Mouse (Mus musculus): ENCODE data around the gene Mfsd9.
A peak's percentile ranks its signal among the peaks of the same experiment; 100 is the strongest.
"Not testable (repeated sequence)": the region's sequence is repeated elsewhere in the genome, so short reads cannot be mapped to it uniquely, and the experiment has no call there.

The Mfsd9 gene

DNA sequence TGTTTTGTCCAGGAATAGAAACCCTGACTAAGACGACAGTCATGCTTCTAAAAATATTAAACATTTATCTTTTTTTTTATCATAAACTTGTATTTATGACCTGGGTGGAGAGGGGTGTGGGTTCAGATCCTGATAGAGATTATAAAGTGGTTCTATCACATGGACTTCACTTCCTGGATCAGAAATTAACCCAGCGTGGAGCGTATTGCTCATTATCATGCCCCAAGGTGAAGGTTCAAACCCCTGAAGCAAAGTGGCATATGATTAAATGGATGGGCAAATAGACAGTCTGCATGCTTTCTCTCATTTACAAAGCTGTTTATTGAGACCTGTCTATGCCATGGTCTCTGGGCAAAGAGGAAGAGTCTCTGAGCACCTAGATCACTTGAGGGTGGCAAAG lies 13.7 kb downstream of the Mfsd9 start:
- DNase-seq, result no peak

DNA sequence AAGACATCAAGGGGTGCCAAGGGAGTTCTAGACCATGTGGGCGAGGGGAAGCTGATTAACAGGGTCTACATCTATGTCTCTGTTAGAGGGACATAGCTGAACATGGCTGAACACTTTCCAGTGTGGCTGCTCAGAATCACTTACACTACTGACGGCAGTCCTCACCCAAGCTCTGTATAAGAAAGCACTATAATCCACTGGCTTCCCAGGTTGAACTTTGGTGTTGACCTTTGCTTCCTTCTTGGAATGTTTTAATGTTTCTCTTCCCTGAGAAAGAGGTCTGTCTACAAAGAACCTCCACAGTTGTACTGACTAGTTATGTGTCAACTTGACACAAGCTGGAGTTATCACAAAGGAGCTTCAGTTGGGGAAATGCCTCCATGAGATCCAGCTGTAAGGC lies 14.4 kb downstream of the Mfsd9 start:
- DNase-seq, result no peak

DNA sequence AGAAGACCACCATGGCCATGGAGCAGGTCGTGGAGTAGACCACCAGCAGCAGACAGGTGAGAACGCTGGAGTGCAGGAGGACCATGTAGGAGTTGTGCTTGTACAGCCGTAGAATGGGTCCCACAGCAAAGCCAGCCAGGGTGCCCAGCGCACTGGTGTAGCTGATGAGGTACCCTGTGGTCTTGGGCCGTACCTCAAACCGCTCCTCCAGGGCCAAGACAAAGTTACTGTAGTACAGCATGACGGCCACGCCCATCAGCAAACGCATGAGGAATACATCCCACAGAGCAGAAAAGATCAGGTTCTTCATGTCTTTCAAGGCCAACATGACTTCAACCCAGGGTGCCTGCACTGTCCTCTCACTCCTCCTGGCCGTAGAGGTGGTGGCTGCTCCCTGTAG lies 16.4 kb downstream of the Mfsd9 start:
- DNase-seq, result no peak

DNA sequence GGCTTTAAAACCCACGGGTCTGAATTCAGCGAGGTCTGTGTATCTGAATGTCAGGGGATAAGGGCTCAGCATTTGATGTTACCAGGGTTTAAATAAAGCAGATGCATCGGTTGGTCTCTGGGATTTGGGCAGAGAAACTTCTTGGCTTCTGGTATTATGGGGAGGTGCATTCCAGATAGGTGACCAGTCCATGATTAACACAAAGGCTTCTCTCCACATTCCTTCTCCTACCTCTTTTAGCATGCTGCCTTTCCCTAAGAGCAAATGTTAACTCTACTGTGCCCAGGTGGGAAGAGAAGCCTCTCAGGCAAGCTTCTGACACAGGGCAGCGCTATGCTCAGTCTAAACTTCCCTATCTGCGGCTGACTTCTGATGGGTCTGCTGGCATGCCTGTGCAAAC lies 17.3 kb downstream of the Mfsd9 start:
- DNase-seq, result no peak

DNA sequence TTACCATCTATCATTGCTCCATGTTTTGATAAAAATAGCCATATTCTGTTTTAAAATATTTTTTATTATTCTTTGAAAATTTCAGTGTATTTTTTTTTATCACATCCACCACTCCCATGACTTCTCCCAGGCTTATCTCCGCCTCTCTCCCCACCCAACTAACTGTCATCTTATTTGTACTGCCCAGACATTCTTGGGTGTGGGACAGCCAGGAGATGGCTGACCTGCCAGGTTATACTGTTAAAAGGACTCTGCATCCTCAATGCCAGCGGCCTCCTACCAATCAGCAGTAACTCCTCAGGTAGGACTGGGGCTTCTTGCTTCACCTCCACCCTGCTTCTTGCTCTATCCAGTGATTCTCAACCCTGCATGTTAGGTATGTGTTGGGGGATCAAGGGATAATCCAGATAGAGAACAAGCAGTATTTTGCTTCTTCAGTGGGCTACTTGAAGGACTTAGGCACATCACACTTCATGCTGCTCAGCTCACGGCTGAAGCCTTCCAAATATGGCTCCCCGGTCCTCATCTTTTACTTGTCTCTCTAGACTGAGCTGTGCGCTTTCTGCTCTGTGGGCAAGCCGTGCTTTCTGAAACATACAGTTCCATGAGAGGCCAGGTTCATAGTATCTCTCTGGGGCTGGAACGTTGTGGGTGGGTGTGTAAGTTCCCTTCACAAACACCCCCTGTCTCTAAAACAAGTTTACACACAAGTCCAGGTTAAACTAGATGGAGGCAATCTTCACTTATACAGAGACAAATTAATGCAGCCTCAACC lies 19.1 kb downstream of the Mfsd9 start:
- no peak for DNase-seq

DNA sequence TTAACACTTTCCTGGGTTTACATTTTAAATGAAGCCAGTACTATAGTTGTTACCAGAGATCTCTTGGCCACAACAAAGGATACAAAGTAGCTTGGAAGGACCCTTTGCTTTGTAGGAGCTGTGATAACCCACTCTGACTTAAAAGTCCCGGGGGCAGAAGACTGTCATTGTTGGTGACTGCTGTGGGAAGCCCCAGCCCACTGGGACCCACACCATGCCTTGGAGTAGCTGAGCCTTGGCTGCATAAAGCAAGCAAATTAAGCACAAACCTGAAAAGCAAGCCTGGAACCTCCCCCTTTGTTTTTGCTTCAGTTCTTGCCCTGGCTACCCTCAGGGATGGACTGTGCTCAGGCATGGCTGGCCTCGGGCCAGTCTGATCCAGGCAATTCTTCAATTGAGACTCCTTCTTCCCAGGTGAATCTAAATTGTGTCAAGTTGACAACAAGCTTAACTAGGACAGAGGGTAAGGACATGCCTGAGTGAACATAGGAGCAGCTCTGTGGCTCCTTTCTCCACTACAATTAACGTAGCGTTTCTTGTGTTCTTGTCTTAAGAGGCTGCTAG lies 21.1 kb downstream of the Mfsd9 start:
- DNase-seq, result peak; percentile 34 to 59

DNA sequence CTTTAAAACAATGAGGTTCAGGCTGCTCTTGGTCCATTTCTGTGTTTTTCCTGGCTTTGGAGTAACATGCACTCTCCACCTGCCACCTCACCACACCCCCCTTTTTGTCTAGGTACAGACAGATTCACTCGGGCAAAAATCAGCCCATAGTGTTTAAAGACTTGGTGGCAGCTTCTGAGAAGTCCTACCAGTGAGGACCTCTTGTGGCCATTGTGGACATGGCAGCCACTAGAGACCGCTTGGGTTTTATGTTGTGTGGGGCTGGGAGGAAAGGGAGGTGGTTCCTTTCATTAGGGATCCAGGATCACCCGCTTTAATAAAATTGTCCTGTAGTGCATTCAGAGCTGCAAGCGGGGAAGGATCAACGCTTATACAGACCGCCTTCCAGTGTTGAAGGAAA lies 21.9 kb downstream of the Mfsd9 start:
- DNase-seq, result peak; percentile 79 to 82

DNA sequence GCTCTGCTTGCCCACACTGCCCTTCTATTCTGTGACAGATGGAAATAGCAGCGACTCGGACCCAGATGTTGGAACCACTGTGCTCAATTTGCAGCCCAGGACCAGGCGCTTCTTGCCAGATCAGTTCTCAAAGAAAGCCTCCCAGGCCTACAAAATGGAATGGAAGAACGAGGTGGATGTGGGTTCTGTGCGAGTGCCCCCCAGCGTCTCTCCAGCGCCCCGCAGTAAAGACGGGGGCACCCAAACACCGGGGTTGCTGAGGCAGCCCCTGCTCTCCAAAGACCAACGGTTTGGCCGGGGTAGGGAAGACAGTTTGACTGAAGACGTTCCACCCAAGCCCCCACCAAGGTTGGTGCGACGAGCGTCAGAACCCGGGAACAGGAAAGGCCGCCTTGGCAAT lies 22.9 kb downstream of the Mfsd9 start:
- no peak for DNase-seq

DNA sequence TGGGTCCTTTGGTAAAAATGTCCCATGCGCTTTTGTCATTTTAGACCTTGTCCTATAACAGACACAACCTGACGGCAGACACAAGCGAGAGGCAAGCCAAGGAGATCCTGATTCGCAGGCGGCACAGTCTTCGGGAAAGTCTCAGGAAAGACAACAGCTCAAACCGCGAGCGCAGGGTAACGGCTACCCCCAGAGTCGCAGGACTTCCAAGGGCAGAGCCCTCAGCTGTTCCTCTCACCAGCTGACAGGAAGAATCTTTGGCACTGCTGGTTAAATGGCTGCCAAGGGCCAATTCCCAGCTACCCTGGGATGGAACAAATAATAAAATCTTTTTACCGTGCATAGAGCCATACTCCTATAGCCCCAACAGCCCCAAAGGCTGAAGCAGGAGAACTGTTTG lies 25.0 kb downstream of the Mfsd9 start:
- DNase-seq, result no peak

DNA sequence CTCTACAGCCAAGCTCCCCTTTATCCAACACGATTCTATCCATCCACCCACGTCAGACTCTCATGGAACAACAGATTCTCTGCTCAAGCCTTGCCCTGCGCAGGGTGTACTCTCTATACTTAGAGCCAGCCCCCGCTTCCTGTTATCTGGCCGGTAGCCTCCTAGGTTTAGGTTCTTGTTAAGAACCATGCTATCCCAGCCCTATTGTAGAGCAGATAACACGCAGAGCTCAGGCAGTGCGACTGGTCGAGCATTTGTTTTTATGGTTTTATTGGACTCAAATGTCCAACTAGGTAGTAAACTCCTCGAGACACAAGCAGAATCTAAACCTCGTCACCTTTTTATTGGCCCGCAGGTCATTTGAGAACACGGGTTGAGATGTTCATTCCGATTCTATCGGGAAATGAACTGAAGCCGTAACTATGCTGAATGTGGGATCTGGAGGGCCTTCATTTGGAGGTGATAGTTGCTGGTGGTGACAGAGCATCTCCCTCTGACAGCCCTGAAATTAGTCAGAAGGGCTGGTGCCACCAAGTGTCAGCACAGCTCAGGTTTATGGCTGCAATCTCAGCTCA lies 25.7 kb downstream of the Mfsd9 start:
- DNase-seq, result no peak

DNA sequence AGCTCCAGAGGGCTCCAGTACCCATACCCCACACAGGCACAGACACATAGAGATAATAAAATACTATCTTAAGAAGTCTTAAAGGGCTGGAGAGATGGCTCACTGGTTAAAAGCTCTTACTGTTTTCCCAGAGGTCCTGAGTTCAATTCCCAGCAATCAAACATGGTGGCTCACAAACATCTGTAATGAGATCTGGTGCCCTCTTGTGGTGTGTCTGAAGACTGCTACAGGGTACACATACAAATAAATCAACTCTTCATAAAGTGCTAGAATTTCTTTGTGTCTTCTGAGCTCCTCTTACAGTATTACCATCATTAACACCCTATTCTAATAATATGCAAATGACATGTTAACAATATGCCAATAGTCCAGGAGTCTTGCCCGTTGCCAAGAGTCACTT lies 26.4 kb downstream of the Mfsd9 start:
- DNase-seq, result no peak

DNA sequence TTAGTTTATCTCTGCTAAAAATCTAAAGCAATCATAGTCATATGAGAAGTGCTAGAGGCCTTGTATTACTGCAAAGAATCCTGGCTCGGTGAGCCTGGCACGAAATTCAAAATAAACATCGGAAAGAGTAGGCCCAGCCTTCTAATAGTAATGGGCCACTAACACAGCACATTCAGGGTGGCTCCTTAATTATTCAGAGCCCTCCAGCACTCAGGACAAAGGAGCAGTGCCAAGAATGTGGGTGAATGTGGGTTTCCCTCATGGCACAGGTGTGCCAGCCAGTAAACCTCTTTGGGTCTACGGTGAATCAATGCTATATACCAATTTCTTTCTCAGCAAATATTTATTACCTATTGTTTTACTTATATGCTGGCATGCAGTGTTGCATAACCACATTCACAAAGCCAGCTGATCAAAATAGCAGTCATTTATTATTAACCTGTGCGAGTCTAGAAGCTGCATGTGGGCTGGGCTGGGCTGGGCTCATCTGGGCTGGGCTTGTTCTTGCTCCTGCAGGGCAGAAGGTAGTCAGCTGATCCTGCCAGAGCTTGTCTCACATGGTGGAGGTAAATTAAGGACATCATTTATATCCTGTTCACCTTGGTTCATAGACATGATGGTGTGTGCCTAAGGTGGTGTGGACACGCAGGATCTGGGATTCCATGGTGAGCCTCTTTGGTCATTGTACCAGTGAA lies 30.6 kb downstream of the Mfsd9 start:
- peak in 1 of 2 experiments; percentile 41 for DNase-seq

DNA sequence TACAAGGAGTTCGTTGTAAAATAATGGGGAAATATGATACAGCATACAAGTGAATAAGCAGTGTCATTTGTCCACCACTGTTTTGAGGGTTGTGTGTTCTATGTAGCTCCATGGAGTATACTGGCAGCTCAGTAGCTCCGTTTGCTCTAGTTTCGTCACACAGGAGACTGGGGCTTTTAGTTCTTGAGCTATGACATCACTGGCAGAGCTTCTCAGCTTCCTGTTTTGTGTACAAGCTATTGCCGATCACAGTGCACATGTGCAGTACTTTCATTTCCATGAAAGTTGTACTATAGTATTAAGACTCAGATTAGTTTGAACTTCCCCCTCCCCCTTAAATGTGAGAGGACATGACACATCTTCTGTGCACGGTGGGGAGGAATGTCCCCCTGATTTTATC lies 44.4 kb downstream of the Mfsd9 start:
- DNase-seq, result no peak

DNA sequence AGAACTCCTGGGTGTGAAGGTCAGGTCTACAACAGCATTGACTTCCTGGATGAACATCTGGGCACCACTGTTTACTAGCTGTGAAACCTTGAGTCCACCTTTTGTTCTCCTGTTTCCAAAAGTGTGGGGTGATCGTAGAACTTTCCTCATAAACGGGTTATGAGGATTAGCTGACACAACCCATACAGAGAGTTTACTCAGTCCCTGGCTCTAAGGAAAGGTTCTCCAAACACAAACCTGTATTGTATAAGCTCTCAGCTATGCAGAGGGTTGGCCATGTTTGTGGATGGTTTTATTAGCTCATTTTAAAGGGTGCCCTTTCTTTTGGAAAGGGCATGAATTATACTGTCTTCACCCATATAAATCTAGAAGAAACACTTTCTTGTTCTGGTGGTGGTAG lies 49.7 kb downstream of the Mfsd9 start:
- no peak for DNase-seq

DNA sequence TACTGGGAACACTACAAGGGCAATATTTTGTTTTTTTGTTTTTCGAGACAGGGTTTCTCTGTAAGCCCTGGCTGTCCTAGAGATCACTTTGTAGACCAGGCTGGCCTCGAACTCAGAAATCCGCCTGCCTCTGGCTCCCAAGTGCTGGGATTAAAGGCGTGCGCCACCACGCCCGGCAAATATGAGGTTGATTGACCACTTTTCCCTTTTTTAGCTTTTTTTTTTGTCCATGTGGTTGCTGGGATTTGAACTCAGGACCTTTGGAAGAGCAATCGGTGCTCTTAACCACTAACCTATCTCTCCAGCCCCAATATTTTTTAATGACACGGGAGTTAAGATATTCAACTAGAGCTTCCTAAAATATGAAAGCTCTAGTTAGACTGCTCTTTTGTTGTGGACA lies 52.2 kb downstream of the Mfsd9 start:
- DNase-seq, result not testable (repeated sequence)

DNA sequence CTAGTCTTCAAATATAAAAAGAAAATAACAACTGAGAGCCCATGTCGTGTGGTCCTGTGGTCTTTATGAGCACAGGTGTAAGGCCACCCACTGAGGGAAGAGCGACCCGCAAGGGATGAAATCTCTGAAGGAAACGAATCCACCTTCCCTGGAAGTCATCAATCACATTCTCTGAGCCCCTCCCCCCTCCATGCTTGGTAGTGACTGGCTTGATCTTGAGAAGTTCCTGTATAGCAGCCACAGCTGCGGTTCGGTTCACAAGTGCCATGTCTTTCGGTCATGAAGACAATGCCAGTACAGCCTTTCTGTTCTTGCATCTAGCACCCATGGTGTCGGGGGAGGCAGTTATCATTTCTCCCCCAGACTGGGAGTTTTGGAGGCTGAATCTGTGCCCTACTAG lies 52.8 kb downstream of the Mfsd9 start:
- no peak for DNase-seq

DNA sequence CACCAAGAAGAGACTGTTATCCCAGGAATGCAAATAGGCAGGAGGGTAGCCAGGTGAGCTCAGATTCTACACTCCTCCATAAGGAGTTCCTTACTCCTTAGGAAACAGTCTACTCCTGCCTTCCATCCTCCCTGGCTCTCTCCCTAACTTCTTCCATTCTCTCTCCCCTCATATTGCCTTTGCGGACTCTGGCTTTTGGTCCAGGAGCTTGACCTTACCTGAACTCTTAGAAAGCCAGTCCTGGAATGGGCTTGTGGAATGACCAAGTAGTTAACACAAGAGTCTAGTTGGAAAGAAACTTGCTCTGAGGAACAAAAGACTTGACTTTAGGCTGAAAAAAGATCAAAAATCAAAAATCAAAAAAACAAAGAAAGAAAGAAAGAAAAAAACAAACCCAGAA lies 61.9 kb downstream of the Mfsd9 start:
- no peak for DNase-seq

DNA sequence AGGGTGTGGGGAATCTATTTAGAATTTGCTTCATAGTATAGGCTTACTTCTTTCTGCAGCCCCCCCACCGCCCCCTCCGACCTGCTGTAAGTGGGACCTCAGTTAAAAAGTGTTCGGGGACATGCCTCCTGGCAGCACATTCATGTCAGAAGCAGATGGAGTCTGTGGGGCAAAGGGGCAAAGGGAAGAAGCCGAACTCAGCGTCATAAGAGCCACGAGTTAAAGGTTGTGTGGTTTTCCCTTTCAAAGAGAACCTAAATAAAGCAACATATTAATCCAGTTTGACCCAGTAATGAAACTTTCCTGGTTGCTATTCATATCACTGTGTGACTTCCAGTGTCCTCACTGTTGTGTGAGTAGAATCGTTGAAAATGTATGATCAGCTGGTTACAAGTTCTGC lies 63.1 kb downstream of the Mfsd9 start:
- no peak for DNase-seq

DNA sequence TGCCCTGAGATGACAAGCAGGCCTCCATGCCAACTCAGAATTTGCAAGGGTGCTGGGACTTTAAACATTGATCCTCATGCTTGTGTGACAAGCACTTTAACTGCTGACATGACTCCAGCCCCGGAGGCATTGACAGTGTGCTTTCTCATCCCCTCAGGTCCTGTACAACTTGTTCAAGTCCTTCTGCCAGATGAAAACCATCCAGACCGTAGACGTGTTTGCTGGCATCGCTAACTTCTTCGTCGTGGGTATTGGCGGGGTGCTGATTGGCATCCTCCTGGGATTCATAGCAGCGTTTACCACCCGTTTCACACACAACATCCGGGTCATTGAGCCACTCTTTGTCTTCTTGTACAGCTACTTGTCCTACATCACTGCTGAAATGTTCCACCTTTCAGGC lies 64.4 kb downstream of the Mfsd9 start:
- no peak for DNase-seq

Data from kidney, postnatal 4 days (tissue).